Mouse (Mus musculus): ENCODE measurements around the gene Glrx. TPM values are rescaled to one million over a fixed set of nuclear protein-coding genes. Genes with fewer than 3 reads are reported as not detected.
A peak's percentile ranks its signal among the peaks of the same experiment; 100 is the strongest.
"Not testable (repeated sequence)": the region's sequence is repeated elsewhere in the genome, so short reads cannot be mapped to it uniquely, and the experiment has no call there.

Gene Glrx
- total RNA-seq, 2 experiments from 2014 or later, result 40.3 to 46.3 TPM

GRCm38 (mm10) chr13:75832697-75833096 is 7.0 kb upstream of the Glrx start:
- intact Hi-C loops (cut with DNase I), result no loop called here
- DNase-seq, result no peak

DNA sequence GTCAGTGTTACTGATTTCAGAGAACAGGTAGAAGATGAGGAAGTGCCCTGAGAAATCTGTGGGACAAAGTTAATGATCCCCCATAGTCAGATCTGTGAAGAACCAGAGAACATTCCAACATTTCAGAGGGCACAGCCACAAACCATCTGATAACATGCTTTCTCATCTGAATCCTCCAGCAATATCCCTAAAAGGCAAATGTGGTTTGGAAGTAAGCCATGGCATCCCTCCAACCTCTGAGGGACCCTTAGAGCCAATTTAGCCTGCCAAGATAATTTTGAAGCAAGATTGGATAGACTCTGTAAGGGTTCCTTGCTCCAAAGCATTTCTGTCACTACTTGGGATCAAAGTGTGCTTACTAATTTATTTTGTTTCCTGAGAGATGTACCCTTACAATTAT is 6.2 kb upstream of the Glrx start:
- intact Hi-C loops (cut with DNase I), result no loop called here
- no peak for DNase-seq

- intact Hi-C loops (cut with DNase I), result loop anchor here (5.0 kb wide), 1 partner anchor 112 kb away; no protein-coding TSS in a partner anchor
Observed at GRCm38 (mm10) chr13:75835461-75835860, 4.2 kb upstream of the Glrx start.

DNA sequence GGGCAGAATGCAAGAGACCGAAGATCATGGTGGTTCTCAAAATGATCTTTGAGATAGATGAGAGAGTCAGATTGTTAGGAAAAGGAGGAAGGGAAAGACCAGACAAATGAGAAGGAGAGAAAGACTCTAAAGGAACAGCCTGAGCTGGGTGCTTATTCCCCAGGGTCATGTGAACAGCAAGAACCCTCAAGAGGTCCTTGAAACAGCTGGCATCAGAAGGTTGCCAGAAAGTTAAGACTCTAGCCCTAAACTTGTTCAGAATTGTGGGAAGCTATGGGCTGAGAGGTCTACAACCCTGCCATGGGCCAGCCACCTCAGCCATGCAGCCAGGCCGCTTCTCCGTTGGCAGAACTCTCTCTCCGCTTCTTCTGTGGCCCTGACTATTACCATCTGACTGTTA is 1.2 kb upstream of the Glrx start:
- no peak for DNase-seq
- intact Hi-C loops (cut with DNase I), result loop anchor here (5.0 kb wide), 1 partner anchor 109 kb away; no protein-coding TSS in a partner anchor

More at GRCm38 (mm10) chr13:75835461-75835860, 4.2 kb upstream of the Glrx start:
- no peak for DNase-seq

GRCm38 (mm10) chr13:75840752-75841285 is 1.2 kb downstream of the Glrx start:
- intact Hi-C loops (cut with DNase I), result loop anchor here (5.0 kb wide), 1 partner anchor 134 kb away; the partner anchor contains the start of gene Ell2
- peak in 1 of 2 experiments; percentile 17 for DNase-seq

- DNase-seq, result no peak
- intact Hi-C loops (cut with DNase I), result loop anchor here (5.0 kb wide), 1 partner anchor 135 kb away; the partner anchor contains the start of gene Ell2
Observed at GRCm38 (mm10) chr13:75841950-75842349, 2.3 kb downstream of the Glrx start.

GRCm38 (mm10) chr13:75843331-75843730 is 3.7 kb downstream of the Glrx start:
- no peak for DNase-seq
- intact Hi-C loops (cut with DNase I), result loop anchor here (5.0 kb wide), 1 partner anchor 136 kb away; the partner anchor contains the start of gene Ell2

DNA sequence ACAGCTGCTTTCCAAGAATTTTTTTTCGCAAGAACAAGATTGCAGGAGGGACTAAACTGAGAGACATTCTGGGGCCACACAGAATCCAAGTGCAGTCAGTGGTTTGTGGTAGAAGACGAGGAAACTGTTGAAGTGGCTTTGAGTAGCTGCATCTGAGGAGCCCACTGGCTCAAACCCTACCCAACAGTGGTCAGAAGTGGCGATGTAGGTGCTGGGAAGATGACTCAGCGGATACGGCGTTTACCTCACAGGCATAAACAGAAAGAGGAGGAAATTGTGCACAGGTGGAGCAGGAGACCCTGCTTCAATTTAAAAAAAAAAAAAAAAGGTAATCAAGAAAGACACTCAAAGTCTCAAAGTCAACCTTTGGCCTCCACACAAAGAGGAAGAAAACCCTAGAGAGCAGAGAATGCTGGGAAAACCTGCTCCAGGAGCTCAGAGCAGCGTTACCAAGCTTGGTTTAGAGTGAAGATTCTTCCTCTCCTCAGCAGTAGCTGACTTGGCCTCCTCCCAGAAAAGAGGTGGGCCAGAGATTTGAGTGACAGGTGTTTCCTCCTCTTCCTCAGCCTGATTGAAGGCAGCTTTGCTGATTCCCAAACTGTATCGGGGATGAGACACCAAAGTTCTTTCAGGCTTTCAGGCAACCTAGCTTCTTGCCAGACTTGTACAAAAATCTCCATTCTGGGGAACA is 4.5 kb downstream of the Glrx start:
- DNase-seq, result no peak
- intact Hi-C loops (cut with DNase I), result loop anchor here (5.0 kb wide), 1 partner anchor 137 kb away; the partner anchor contains the start of gene Ell2

DNA sequence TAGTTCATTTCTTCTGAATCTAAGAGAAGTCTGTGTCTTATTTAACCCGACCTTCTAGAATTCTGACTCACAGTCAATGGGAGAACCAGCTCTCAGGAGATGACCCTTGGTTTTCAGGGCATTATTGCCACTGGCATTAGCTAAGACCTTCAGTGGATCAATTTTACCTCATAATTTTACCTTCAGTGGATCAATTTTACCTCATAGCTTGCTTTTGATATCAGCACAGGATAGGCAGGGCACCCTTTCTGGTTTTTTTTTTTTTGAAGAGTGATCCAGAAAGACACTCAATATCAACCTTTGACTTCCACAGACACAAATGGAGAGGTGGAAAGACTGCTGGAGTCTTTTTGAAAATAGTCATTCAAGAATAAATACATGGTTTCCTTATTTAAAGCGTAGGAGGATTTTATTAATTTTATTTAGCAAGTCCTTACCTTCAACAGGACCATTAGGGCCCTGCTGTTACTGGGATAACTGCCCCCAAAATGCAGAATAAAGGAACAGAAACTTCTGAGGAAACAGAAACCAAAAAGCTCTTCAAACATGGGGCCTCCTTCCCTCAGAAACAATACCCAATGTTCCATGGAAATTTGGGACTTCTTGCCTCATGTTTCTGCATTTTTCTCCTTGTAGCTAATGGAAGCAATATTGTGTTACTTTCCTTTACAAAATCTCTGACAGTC is 5.3 kb downstream of the Glrx start:
- intact Hi-C loops (cut with DNase I), result loop anchor here (5.0 kb wide), 1 partner anchor 138 kb away; the partner anchor contains the start of gene Ell2
- DNase-seq, result no peak

- intact Hi-C loops (cut with DNase I), result no loop called here
Observed at GRCm38 (mm10) chr13:75845519-75846166, 6.0 kb downstream of the Glrx start.

GRCm38 (mm10) chr13:75847027-75847426 is 7.4 kb downstream of the Glrx start:
- DNase-seq, result no peak
- intact Hi-C loops (cut with DNase I), result no loop called here

More at GRCm38 (mm10) chr13:75845519-75846166, 6.0 kb downstream of the Glrx start:
- no peak for DNase-seq

DNA sequence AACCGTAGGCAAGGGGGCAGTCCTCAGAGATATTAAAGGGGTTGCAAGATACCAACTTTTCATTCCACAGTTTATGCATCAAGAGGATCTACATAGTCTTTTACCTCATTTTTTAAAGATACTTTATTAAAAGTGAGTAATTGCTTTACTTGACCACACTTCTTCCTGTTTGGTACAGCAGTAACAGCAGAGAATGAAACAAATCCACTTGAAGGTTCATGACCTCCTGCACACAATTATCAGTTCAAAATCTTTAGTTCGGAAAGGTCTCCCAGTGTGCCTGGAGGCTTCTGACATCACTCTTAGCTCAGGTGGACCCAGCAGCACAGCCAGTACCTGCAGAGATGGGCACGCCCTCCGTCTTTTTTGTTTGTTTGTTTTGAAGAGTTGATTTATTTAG is 12.4 kb downstream of the Glrx start:
- DNase-seq, result no peak
- intact Hi-C loops (cut with DNase I), result no loop called here

- intact Hi-C loops (cut with DNase I), result no loop called here
- DNase-seq, result no peak
Observed at GRCm38 (mm10) chr13:75853118-75853517, 13.4 kb downstream of the Glrx start.

- intact Hi-C loops (cut with DNase I), result no loop called here
- no peak for DNase-seq
Observed at GRCm38 (mm10) chr13:75859264-75859844, 19.7 kb downstream of the Glrx start.

DNA sequence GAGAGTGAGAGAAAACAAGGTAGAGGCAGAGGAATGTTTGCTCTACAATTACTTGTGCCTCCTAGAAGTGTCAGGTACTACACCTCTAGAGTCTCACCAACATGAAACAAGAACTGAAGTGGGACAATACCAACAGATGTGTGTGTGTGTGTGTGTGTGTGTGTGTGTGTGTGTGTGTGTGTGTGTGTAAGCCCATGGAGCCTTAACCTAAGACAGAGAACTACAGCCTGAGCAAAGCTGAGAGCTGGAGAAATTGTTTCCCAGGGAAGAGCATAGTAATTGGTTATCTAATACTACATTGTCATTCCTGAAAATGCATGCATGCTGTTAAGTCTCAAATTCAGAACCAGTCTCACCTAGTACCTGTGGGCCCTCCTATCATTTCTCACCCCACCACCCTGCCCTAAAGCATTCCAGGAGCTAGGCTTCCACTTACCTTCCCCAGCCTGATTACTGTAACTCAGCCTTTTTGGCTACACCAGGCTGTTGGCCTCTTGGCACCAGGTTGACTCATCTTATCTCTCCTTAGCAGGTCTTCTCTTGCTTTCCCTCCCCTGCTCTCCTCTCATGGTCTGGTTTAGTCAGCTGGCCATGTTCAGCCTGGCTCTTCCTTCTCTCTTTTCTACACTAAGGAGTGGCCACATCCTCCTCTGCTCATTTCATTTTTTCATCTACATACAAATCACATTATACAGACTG is 26.0 kb downstream of the Glrx start:
- no peak for DNase-seq
- intact Hi-C loops (cut with DNase I), result no loop called here

GRCm38 (mm10) chr13:75867876-75868275 is 28.2 kb downstream of the Glrx start:
- DNase-seq, result no peak
- intact Hi-C loops (cut with DNase I), result no loop called here

DNA sequence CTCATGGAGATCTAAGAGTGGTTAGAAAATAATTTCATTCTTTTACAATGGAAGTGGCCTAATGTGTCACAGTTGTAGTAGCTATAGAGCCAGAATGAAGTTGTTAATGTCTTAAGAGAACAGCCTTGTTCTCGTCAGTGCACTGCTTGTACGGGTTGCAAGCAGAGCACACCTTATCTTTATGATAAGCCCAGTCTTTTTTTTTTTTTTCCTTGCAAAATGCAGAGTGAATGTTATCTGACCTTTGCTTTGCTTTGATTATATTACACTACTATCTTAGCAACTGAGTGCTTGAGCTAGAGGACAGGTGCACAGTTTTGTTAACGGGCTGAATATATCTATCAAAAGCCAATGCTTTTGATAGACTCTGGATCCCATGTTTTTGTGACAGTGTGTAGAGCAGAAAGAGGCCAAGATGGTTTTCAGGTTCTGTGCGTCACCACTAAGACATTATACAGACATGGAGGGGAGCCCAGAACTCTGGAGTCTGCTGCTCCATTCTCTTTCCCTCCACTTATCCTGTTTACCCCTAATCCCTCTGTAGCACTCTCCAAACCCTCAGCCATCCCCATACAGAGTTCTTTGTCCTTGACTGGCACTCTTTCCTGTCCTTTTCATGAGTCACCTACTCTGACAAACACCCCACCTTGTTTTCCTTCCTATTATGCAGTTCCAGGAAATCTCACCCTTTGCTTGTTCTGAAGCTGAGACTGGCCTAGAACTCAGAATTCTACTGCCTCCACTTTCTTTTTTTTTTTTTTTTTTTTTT is 35.1 kb downstream of the Glrx start:
- intact Hi-C loops (cut with DNase I), result loop anchor here (5.0 kb wide), 4 partner anchors 77 to 1012 kb away; no protein-coding TSS in a partner anchor

DNA sequence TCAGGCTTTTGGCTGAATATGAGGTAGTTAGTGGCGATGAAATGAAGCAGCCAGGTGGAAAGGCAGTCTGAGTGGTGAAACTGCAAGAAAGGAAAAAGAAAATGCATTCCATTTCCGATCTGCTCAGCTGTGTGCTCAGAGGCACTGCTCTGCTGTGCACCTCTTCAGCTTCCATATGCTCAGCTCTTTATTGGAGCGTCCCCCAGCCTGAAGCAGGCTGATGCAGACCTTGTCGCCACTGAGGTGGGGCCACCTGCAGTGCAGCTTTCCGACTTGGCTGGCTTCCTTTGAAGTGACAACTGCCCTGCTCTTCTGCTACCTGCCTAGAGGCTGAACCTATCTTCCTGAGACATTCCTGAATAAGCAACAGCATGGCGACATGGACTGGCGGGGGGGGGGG is 36.5 kb downstream of the Glrx start:
- DNase-seq, result not testable (repeated sequence)
- intact Hi-C loops (cut with DNase I), result loop anchor here (5.0 kb wide), 4 partner anchors 79 to 1014 kb away; no protein-coding TSS in a partner anchor

More for the DNA sequence above, 35.1 kb downstream of the Glrx start:
- DNase-seq, result no peak

DNA sequence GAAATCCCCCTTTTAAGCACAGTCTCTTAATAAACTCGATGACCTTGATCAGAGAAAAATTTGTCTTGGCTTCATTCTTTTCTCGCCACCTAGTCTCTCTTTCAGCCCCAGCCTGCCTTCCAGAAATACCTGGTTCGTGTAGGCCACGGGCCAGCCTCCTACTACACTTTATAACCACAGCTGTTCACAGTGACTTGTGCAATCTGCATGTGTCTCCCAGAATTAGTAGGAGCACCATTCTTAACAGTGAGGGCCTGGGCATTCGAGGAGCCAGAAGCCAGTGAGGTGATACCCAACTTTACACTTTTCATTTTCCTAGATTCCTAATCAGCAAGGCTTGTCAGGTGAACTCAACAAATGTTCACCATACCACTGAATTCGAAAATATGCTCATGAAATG is 36.9 kb downstream of the Glrx start:
- intact Hi-C loops (cut with DNase I), result loop anchor here (5.0 kb wide), 4 partner anchors 79 to 1014 kb away; no protein-coding TSS in a partner anchor
- no peak for DNase-seq

Data from heart, postnatal 36 days (tissue).